Mouse (Mus musculus): ENCODE data around the gene Anks1b. TPM values are rescaled to one million over a fixed set of nuclear protein-coding genes. Genes with fewer than 3 reads are reported as not detected.
A peak's percentile ranks its signal among the peaks of the same experiment; 100 is the strongest.

Gene Anks1b
- polyA plus RNA-seq, 1 experiment from 2014 or later = 2.8 TPM

GRCm38 (mm10) chr10:90770403-90770955 lies 897.2 kb downstream of the Anks1b start:
- H3K9me3 ChIP-seq = no peaks in the 10 kb centered on the region
- H3K9ac ChIP-seq = no peak overlapping the region
- H3K27ac ChIP-seq = no peak overlapping the region
- H3K4me1 ChIP-seq = no peaks in the 10 kb centered on the region
- no peaks in the 10 kb centered on the region for H3K36me3 ChIP-seq
- ATAC-seq (ENCODE audit: insufficient number of reproducible peaks, insufficient read depth, low FRiP score, low TSS enrichment) = no peak
- H3K27me3 ChIP-seq = peaks cover 6% of the 10 kb centered on the region
- H3K4me3 ChIP-seq = no peak overlapping the region
- WGBS = 25% methylated on average over 11 of the region's 11 CpGs
- no peak overlapping the region for H3K4me2 ChIP-seq (replicated peaks)

- peaks cover 6% of the 10 kb centered on the region for H3K27me3 ChIP-seq
- 46% methylated on average over 7 of the region's 7 CpGs for WGBS
- H3K27ac ChIP-seq = no peak overlapping the region
- no peaks in the 10 kb centered on the region for H3K36me3 ChIP-seq
- no peak overlapping the region for H3K9ac ChIP-seq
- H3K4me1 ChIP-seq = no peaks in the 10 kb centered on the region
- H3K9me3 ChIP-seq = no peaks in the 10 kb centered on the region
- no peak overlapping the region for H3K4me3 ChIP-seq
- ATAC-seq (ENCODE audit: insufficient number of reproducible peaks, insufficient read depth, low FRiP score, low TSS enrichment) = no peak
- H3K4me2 ChIP-seq (replicated peaks) = no peak overlapping the region
These were observed 897.7 kb downstream of the Anks1b start for GRCm38 (mm10) chr10:90771046-90771445.

GRCm38 (mm10) chr10:90771471-90772226 lies 898.3 kb downstream of the Anks1b start:
- WGBS = 7% methylated on average over 15 of the region's 15 CpGs
- H3K9me3 ChIP-seq = no peaks in the 10 kb centered on the region
- no peak overlapping the region for H3K9ac ChIP-seq
- H3K4me2 ChIP-seq (replicated peaks) = 0 out of 2 replicates have a peak overlapping the region, but pooled peaks have one; percentile 21
- no peak overlapping the region for H3K27ac ChIP-seq
- no peaks in the 10 kb centered on the region for H3K36me3 ChIP-seq
- 0 out of 2 replicates have a peak, but pooled peaks have one; percentile 28 for ATAC-seq (ENCODE audit: insufficient number of reproducible peaks, insufficient read depth, low FRiP score, low TSS enrichment)
- H3K4me1 ChIP-seq = no peaks in the 10 kb centered on the region
- peaks cover 6% of the 10 kb centered on the region for H3K27me3 ChIP-seq
- H3K4me3 ChIP-seq = no peak overlapping the region

GRCm38 (mm10) chr10:90779561-90780400 lies 906.5 kb downstream of the Anks1b start:
- H3K4me1 ChIP-seq = no peaks in the 10 kb centered on the region
- WGBS = 53% methylated on average over 13 of the region's 13 CpGs
- H3K9me3 ChIP-seq = no peaks in the 10 kb centered on the region
- no peak overlapping the region for H3K9ac ChIP-seq
- no peak overlapping the region for H3K4me2 ChIP-seq (replicated peaks)
- H3K4me3 ChIP-seq = no peak overlapping the region
- no peak for ATAC-seq (ENCODE audit: insufficient number of reproducible peaks, insufficient read depth, low FRiP score, low TSS enrichment)
- H3K27ac ChIP-seq = no peak overlapping the region
- no peaks in the 10 kb centered on the region for H3K36me3 ChIP-seq
- H3K27me3 ChIP-seq = no peaks in the 10 kb centered on the region

- no peak for ATAC-seq (ENCODE audit: insufficient number of reproducible peaks, insufficient read depth, low FRiP score, low TSS enrichment)
- no peaks in the 10 kb centered on the region for H3K9me3 ChIP-seq
- no peak overlapping the region for H3K4me3 ChIP-seq
- no peak overlapping the region for H3K9ac ChIP-seq
- 64% methylated on average over 4 of the region's 4 CpGs for WGBS
- H3K27ac ChIP-seq = no peak overlapping the region
- H3K4me2 ChIP-seq (replicated peaks) = no peak overlapping the region
- H3K36me3 ChIP-seq = no peaks in the 10 kb centered on the region
- no peaks in the 10 kb centered on the region for H3K27me3 ChIP-seq
- H3K4me1 ChIP-seq = no peaks in the 10 kb centered on the region
These were observed 911.8 kb downstream of the Anks1b start for GRCm38 (mm10) chr10:90784981-90785650.

- Histone ChIP-seq H3K36me3 (no peaks in the 10 kb centered on the region), H3K4me2 (replicated peaks) (no peak overlapping the region), H3K4me3 (no peak overlapping the region), H3K9ac (no peak overlapping the region), H3K27me3 (no peaks in the 10 kb centered on the region), H3K4me1 (no peaks in the 10 kb centered on the region), H3K9me3 (no peaks in the 10 kb centered on the region), H3K27ac (no peak overlapping the region)
- no peak for ATAC-seq (ENCODE audit: insufficient number of reproducible peaks, insufficient read depth, low FRiP score, low TSS enrichment)
- 86% methylated on average over 8 of the region's 8 CpGs for WGBS
These were observed 912.4 kb downstream of the Anks1b start for GRCm38 (mm10) chr10:90785680-90786079.

- Histone ChIP-seq H3K4me3 (no peak overlapping the region), H3K9me3 (no peaks in the 10 kb centered on the region), H3K27me3 (no peaks in the 10 kb centered on the region), H3K27ac (no peak overlapping the region), H3K9ac (no peak overlapping the region), H3K36me3 (no peaks in the 10 kb centered on the region), H3K4me2 (replicated peaks) (no peak overlapping the region), H3K4me1 (no peaks in the 10 kb centered on the region)
- ATAC-seq (ENCODE audit: insufficient number of reproducible peaks, insufficient read depth, low FRiP score, low TSS enrichment) = no peak
- 56% methylated on average over 6 of the region's 6 CpGs for WGBS
These were observed 929.8 kb downstream of the Anks1b start for GRCm38 (mm10) chr10:90803112-90803511.

- Histone ChIP-seq H3K27me3 (no peaks in the 10 kb centered on the region), H3K4me2 (replicated peaks) (no peak overlapping the region), H3K4me1 (no peaks in the 10 kb centered on the region), H3K9me3 (no peaks in the 10 kb centered on the region), H3K9ac (no peak overlapping the region), H3K27ac (no peak overlapping the region), H3K4me3 (no peak overlapping the region), H3K36me3 (no peaks in the 10 kb centered on the region)
- no peak for ATAC-seq (ENCODE audit: insufficient number of reproducible peaks, insufficient read depth, low FRiP score, low TSS enrichment)
- 14% methylated on average over 4 of the region's 4 CpGs for WGBS
These were observed 931.3 kb downstream of the Anks1b start for GRCm38 (mm10) chr10:90804602-90805095.

- WGBS = 83% methylated on average over 8 of the region's 8 CpGs
- no peak for ATAC-seq (ENCODE audit: insufficient number of reproducible peaks, insufficient read depth, low FRiP score, low TSS enrichment)
- H3K27ac ChIP-seq = no peak overlapping the region
- H3K4me1 ChIP-seq = no peaks in the 10 kb centered on the region
- no peaks in the 10 kb centered on the region for H3K9me3 ChIP-seq
- no peak overlapping the region for H3K4me2 ChIP-seq (replicated peaks)
- H3K4me3 ChIP-seq = no peak overlapping the region
- H3K27me3 ChIP-seq = no peaks in the 10 kb centered on the region
- H3K36me3 ChIP-seq = no peaks in the 10 kb centered on the region
- no peak overlapping the region for H3K9ac ChIP-seq
These were observed 935.5 kb downstream of the Anks1b start for GRCm38 (mm10) chr10:90808616-90809310.

- Histone ChIP-seq H3K4me3 (no peak overlapping the region), H3K9ac (no peak overlapping the region), H3K27ac (no peak overlapping the region), H3K9me3 (no peaks in the 10 kb centered on the region), H3K27me3 (no peaks in the 10 kb centered on the region), H3K4me2 (replicated peaks) (no peak overlapping the region), H3K4me1 (no peaks in the 10 kb centered on the region), H3K36me3 (no peaks in the 10 kb centered on the region)
- 37% methylated on average over 8 of the region's 8 CpGs for WGBS
- ATAC-seq (ENCODE audit: insufficient number of reproducible peaks, insufficient read depth, low FRiP score, low TSS enrichment) = no peak
These were observed 936.7 kb downstream of the Anks1b start for GRCm38 (mm10) chr10:90809911-90810590.

Measured in embryonic facial prominence, embryonic 12.5 days (tissue).